Comparison of ENCODE assay signal across 8 mouse cellular contexts in genomic region chr13:107847179-107848012, GRCm38 (mm10).
DNase-seq lines count a peak whose midpoint lies in the region; ATAC-seq and TF ChIP-seq lines count a peak whose summit lies in the region.

No protein-coding gene starts in this region.

- 0 out of 2 replicates have a peak overlapping the region, but pooled peaks have one; percentile 18 for H3K27ac ChIP-seq in heart, embryonic 12.5 days (ENCODE audit: poor library complexity, severe bottlenecking)
- no peak overlapping the region for H3K27ac ChIP-seq in heart, postnatal 0 days (ENCODE audit: low read depth)
- peak overlapping the region; percentile 79 for H3K27ac ChIP-seq in limb, embryonic 12.5 days

- WGBS in heart, embryonic 12.5 days = 42% methylated on average over 18 of the region's 18 CpGs
- WGBS in heart, postnatal 0 days = 44% methylated on average over 18 of the region's 18 CpGs
- 38% methylated on average over 18 of the region's 18 CpGs for WGBS in limb, embryonic 12.5 days

- H3K36me3 ChIP-seq in heart, embryonic 12.5 days = no peaks in the 10 kb centered on the region
- H3K36me3 ChIP-seq in heart, postnatal 0 days (replicated peaks; ENCODE audit: control insufficient read depth, insufficient read depth, low read length) = no peaks in the 10 kb centered on the region
- no peaks in the 10 kb centered on the region for H3K36me3 ChIP-seq in limb, embryonic 12.5 days
- no peaks in the 10 kb centered on the region for H3K36me3 ChIP-seq in myocyte (ENCODE audit: control insufficient read depth, insufficient read depth)

- TF ChIP-seq POLR2A in myocyte (IDR thresholded peaks at IDR 0.05; ENCODE audit: insufficient read length, low read depth) = no peak

- H3K4me2 ChIP-seq in heart, embryonic 12.5 days = peak overlapping the region; percentile 53
- H3K4me2 ChIP-seq in heart, postnatal 0 days (ENCODE audit: low read depth, low read length) = peak overlapping the region; percentile 22
- peak overlapping the region; percentile 51 for H3K4me2 ChIP-seq in limb, embryonic 12.5 days
- H3K4me2 ChIP-seq in myocyte (ENCODE audit: low read depth) = peak overlapping the region; percentile 42

- H3K27me3 ChIP-seq in heart, embryonic 12.5 days (replicated peaks) = no peaks in the 10 kb centered on the region
- no peaks in the 10 kb centered on the region for H3K27me3 ChIP-seq in heart, postnatal 0 days (ENCODE audit: control insufficient read depth, insufficient read depth, low read length)
- H3K27me3 ChIP-seq in limb, embryonic 12.5 days = 0 out of 2 replicates have a peak, but pooled peaks cover 3% of the 10 kb centered on the region
- H3K27me3 ChIP-seq in myocyte (ENCODE audit: control insufficient read depth, insufficient read depth, insufficient read length) = no peaks in the 10 kb centered on the region

- TF ChIP-seq CTCF in heart, postnatal 0 days (IDR thresholded peaks at IDR 0.05; ENCODE audit: low read depth) = no peak

- no peak for TF ChIP-seq EP300 in heart, postnatal 0 days (IDR thresholded peaks at IDR 0.05; ENCODE audit: low read depth)

- H3K79me2 ChIP-seq in myocyte (ENCODE audit: control insufficient read depth, insufficient read depth) = peaks cover 51% of the 10 kb centered on the region

- intact Hi-C loops in heart, postnatal 14 days (cut with DNase I) = no loop called here

- H3ac ChIP-seq in myocyte (ENCODE audit: control insufficient read depth, insufficient read length) = no peak overlapping the region

- no peaks in the 10 kb centered on the region for H3K9me3 ChIP-seq in heart, embryonic 12.5 days (replicated peaks)
- H3K9me3 ChIP-seq in heart, postnatal 0 days (replicated peaks; ENCODE audit: control insufficient read depth, low read length) = no peaks in the 10 kb centered on the region
- H3K9me3 ChIP-seq in limb, embryonic 12.5 days = no peaks in the 10 kb centered on the region

- peaks cover 62% of the 10 kb centered on the region for H3K4me1 ChIP-seq in heart, embryonic 12.5 days (replicated peaks)
- H3K4me1 ChIP-seq in heart, postnatal 0 days (ENCODE audit: control insufficient read depth, insufficient read depth) = peaks cover 21% of the 10 kb centered on the region; the same call in 1 of the 2 replicates
- H3K4me1 ChIP-seq in limb, embryonic 12.5 days (replicated peaks) = peaks cover 56% of the 10 kb centered on the region

- 0 out of 2 replicates have a peak overlapping the region, but pooled peaks have one; percentile 4 for H3K4me3 ChIP-seq in heart, embryonic 12.5 days
- H3K4me3 ChIP-seq in heart, postnatal 0 days (ENCODE audit: low read depth, low read length) = 0 out of 2 replicates have a peak overlapping the region, but pooled peaks have one; percentile 6
- H3K4me3 ChIP-seq in limb, embryonic 12.5 days (replicated peaks) = no peak overlapping the region
- H3K4me3 ChIP-seq in myocyte = no peak overlapping the region

- no peak for DNase-seq in heart, postnatal 14 days
- DNase-seq in heart, postnatal 0 days (ENCODE audit: low spot score) = no peak
- no peak for DNase-seq in spleen, adult 18-20 months
- DNase-seq in urinary bladder, postnatal 36 days (ENCODE audit: low spot score in 2 of 2) = no peak
- DNase-seq in right cerebral cortex, postnatal 4 days = no peak

- no peak for ATAC-seq in heart, embryonic 12.5 days (ENCODE audit: insufficient number of reproducible peaks, low FRiP score)
- no peak for ATAC-seq in heart, postnatal 0 days (ENCODE audit: insufficient read depth, low read depth)
- peak; percentile 56 for ATAC-seq in limb, embryonic 12.5 days (ENCODE audit: insufficient number of reproducible peaks, insufficient read depth, low FRiP score, low TSS enrichment, low read depth)

- H3K9ac ChIP-seq in heart, embryonic 12.5 days = no peak overlapping the region
- no peak overlapping the region for H3K9ac ChIP-seq in heart, postnatal 0 days (replicated peaks; ENCODE audit: low read depth, low read length)
- no peak overlapping the region for H3K9ac ChIP-seq in limb, embryonic 12.5 days (replicated peaks)

TF ChIP-seq in myocyte, 11 proteins besides CTCF, POLR2A, EP300 and RAD21:
- TF ChIP-seq CEBPB (IDR thresholded peaks at IDR 0.05; ENCODE audit: insufficient read depth, poor library complexity, severe bottlenecking) (no peak), MAX (IDR thresholded peaks at IDR 0.05; ENCODE audit: low read depth) (no peak), TCF3 (IDR thresholded peaks at IDR 0.05; ENCODE audit: insufficient read length, low read depth) (no peak), MYOG (IDR thresholded peaks at IDR 0.05; ENCODE audit: control insufficient read depth in 1 of 3, insufficient read depth in 1 of 3, insufficient read length in 2 of 3, low read depth in 2 of 3) (no peak), POLR2AphosphoS2 (IDR thresholded peaks at IDR 0.05; ENCODE audit: insufficient read length, low read depth) (no peak), MYOD1 (IDR thresholded peaks at IDR 0.05; ENCODE audit: control insufficient read depth in 1 of 3, insufficient read length in 2 of 3, low read depth in 2 of 3) (no peak), REST (IDR thresholded peaks at IDR 0.05; ENCODE audit: insufficient read depth, insufficient read length) (no peak), E2F4 (IDR thresholded peaks at IDR 0.05; ENCODE audit: insufficient read depth) (no peak)

Comparison
In these comparisons a context has a peak if more than half of its experiments do, and no peak if none do; other contexts are left out.
1. H3K4me3 ChIP-seq: peak in heart, embryonic 12.5 days (single experiment) and heart, postnatal 0 days (single experiment); none in limb, embryonic 12.5 days (single experiment) and myocyte (single experiment).
2. Peak in every context shown above with its lines, with median percentiles within 50 percentile points of each other: H3K4me2 ChIP-seq.